Mouse (Mus musculus) hindbrain, embryonic 14.5 days (tissue): ENCODE results near the gene Igflr1. TPM values are rescaled to one million over a fixed set of nuclear protein-coding genes. Genes with fewer than 3 reads are reported as not detected.
A peak's percentile ranks its signal among the peaks of the same experiment; 100 is the strongest.

Experiments used
- ATAC-seq: fragments of 200-750 bp; cut with Nextera tagmentation; 2 replicates; pipeline ENCODE4 v1.8.0; 2017; ENCODE audit warnings: moderate number of reproducible peaks, mild to moderate bottlenecking, moderate TSS enrichment, moderate library complexity; ENCODE audit not compliant: low FRiP score
- DNase-seq: peaks from one replicate; pipeline ENCODE4 v3.0.0-alpha.2; 2015; ENCODE audit warnings: low spot score
- H3K27ac ChIP-seq: fragments of 300-500 bp; sonication (generic); 2 replicates; pipeline ENCODE4 v1.5.1; 2014; ENCODE audit warnings: mild to moderate bottlenecking, moderate library complexity
- H3K27me3 ChIP-seq: fragments of 300-500 bp; sonication (generic); 2 replicates; pipeline ENCODE4 v1.6.1; 2014; ENCODE audit warnings: mild to moderate bottlenecking, low read length, mixed read lengths; ENCODE audit not compliant: control insufficient read depth, insufficient read depth
- H3K36me3 ChIP-seq: fragments of 300-500 bp; sonication (generic); replicated peaks from 2 replicates; pipeline ENCODE4 v1.6.1; 2014; ENCODE audit not compliant: control insufficient read depth, insufficient read depth
- H3K4me1 ChIP-seq: fragments of 300-500 bp; sonication (generic); replicated peaks from 2 replicates; pipeline ENCODE4 v1.6.1; 2014; ENCODE audit warnings: antibody characterized with exemption, low read length, mixed read lengths; ENCODE audit not compliant: control insufficient read depth, insufficient read depth
- H3K4me2 ChIP-seq: fragments of 300-500 bp; sonication (generic); replicated peaks from 2 replicates; pipeline ENCODE4 v1.6.1; 2014; ENCODE audit warnings: mild to moderate bottlenecking, moderate library complexity
- H3K4me3 ChIP-seq: fragments of 300-500 bp; sonication (generic); replicated peaks from 2 replicates; pipeline ENCODE4 v1.5.1; 2014; ENCODE audit warnings: mild to moderate bottlenecking, low read length
- H3K9ac ChIP-seq: fragments of 300-500 bp; sonication (generic); 2 replicates; pipeline ENCODE4 v1.6.1; 2014
- H3K9me3 ChIP-seq: fragments of 300-500 bp; sonication (generic); 2 replicates; pipeline ENCODE4 v1.6.1; 2016; ENCODE audit warnings: low read length; ENCODE audit not compliant: control insufficient read depth
- WGBS: fragments of 180-500 bp; shearing (Covaris S2); extraction: QIAGEN DNeasy Blood & Tissue Kit; methylation state at CpG from one replicate; pipeline ENCODE4 v1.1.7; 2014; 5-methylcytosine and 5-hydroxymethylcytosine counted together
- polyA plus RNA-seq: library from polyadenylated mRNA; unstranded; fragments of >200 nt; fragmentation: Nextera tagmentation; extraction: Ambion mirVana; gene quantifications from 2 replicates; pipeline ENCODE4 v1.2.1, GENCODE M21; 2014

Gene Igflr1
- polyA plus RNA-seq, 1 experiment from 2014 or later: 2.2 TPM

DNA sequence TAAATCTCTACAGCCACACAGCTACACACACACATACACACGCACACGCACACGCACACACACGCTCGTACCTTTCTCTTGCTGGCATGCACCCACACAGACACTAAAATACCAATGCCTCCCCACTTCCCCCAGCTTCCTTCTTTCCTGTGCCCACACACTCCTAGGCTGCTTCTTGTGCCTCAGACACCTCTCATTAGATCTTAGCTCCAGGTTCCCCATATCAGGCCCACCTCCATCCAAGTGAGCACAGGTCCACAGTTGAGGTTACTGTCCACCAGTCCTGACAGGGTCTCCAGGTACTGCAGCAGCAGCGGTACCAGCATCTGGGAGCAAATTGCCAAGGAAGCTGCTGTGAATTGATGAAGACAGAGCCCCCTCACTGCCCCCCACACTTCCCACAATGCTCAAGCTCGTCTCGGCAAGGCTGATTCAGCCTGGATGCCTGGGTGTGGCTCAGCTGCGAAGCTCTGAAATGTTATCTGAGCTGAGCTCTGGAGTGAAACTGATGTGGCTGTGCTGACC is 33.9 kb upstream of the Igflr1 start:
- H3K36me3 ChIP-seq: peaks cover 65% of the 10 kb centered on the region
- 0 out of 2 replicates have a peak overlapping the region, but pooled peaks have one; percentile 88 for H3K4me3 ChIP-seq
- WGBS: 83% methylated on average over 9 of the region's 9 CpGs
- DNase-seq (no peak), ATAC-seq (no peak)
- peak overlapping the region; percentile 69 for H3K4me2 ChIP-seq
- no peaks in the 10 kb centered on the region for H3K9me3 ChIP-seq
- H3K4me1 ChIP-seq: peaks cover 36% of the 10 kb centered on the region
- H3K27me3 ChIP-seq: no peaks in the 10 kb centered on the region
- peak overlapping the region; percentile 97 for H3K9ac ChIP-seq
- no peak overlapping the region for H3K27ac ChIP-seq

GRCm38 (mm10) chr7:30532931-30533330 is 32.3 kb upstream of the Igflr1 start:
- Histone ChIP-seq H3K9ac (peak overlapping the region; percentile 97), H3K4me3 (peak overlapping the region; percentile 88), H3K4me1 (peaks cover 36% of the 10 kb centered on the region), H3K27me3 (no peaks in the 10 kb centered on the region), H3K27ac (no peak overlapping the region), H3K4me2 (peak overlapping the region; percentile 69), H3K9me3 (no peaks in the 10 kb centered on the region), H3K36me3 (peaks cover 49% of the 10 kb centered on the region)
- 8% methylated on average over 8 of the region's 8 CpGs for WGBS
- DNase-seq: peak; percentile 37
- ATAC-seq: no peak

DNA sequence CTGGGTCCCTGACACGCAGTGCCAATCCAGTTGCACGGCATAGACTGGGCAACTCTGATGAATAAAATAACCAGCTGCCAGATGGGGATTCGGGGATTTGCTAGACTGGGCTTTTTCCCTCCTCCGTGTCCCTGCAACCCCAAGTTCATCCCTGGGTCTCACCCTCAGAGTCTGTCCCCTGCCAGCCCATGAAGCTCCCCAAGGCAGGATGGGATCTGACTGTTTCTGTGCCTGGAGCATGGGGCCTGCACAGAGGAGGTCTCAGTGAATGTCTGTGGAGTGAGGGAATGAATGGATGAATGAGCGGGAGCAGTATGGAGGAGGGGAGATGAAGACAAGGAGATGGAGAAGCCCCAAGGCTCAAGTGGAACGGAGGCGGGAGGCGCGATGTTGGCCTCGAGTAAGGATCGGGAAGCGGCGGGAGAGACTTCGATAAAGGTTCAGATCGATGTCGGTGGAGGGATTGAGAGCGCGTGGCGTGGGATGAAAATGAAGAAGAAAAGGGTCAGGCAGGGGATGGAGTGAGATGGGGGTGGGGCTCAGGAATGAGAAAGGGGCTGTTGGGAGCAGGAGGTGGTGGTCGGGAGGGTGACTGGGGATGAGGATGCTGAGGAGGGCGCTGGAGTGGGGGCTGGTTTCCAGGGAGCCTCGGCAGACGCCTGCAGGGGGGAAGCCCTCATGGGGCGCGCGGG is 31.1 kb upstream of the Igflr1 start:
- ATAC-seq: peak; percentile 41

DNA sequence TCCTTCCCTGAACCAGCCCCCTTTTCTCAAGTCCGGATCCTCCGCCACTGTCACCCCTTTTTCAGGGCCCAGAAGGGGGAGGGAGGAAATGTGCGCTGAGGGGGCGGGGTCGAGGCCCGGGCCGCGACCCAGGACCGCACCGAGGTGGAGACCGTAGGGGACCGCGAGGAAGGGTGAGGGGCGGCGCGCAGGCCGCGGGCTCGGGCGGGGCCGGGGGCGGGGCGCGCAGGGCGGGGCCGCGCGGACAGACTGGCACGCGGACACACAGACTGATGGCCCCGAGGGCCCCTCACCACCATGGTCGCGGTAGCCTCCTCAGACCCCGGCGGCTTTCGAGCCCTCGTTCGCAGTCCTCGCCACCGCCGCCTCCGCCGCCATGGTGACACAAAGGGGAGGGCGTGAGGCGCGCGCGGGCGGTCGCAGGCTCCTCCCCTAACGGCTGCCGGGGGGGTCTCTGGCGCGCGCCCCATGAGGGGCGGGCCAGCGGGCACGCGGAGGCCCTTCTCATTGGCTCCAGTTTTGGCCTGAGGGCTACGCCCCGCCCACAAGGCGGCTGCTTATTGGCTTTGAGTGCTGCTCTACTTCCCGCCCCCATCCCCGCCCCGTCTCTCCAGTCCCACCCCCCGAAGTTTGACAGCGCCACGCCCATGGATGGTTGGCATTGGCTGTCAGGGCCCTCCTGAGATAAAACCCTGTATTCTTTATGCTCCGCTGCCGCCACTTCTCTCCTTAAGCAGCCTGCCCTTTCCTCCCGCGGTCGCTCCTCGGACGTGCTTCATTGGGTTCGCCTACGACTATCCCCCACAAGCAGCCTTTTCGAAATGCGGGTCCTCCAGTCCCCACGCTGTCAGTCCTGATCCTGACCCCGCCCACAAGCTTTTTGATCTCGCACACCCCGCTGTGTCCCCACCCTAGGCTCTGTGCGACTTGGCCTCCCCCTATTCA is 30.3 kb upstream of the Igflr1 start, which contains the start of gene Arhgap33:
Gene Arhgap33, minus strand, starts transcription at position 428 of the 945 bp plus-strand sequence.
- ATAC-seq: peak; percentile 93
- Histone ChIP-seq H3K27me3 (no peaks in the 10 kb centered on the region), H3K36me3 (peaks cover 37% of the 10 kb centered on the region), H3K9me3 (no peaks in the 10 kb centered on the region), H3K4me1 (peaks cover 36% of the 10 kb centered on the region), H3K27ac (peak within 1 kb of the TSS; percentile 96), H3K4me3 (peak within 1 kb of the TSS; percentile 88), H3K9ac (peak within 1 kb of the TSS; percentile 97), H3K4me2 (peak within 1 kb of the TSS; percentile 69)
- peak; percentile 98 for DNase-seq
- WGBS: under 1% methylated on average over 67 of the region's 84 CpGs

More for the DNA sequence above, 31.1 kb upstream of the Igflr1 start:
- Histone ChIP-seq H3K9ac (peak overlapping the region; percentile 97), H3K4me1 (peaks cover 36% of the 10 kb centered on the region), H3K27ac (peak overlapping the region; percentile 96), H3K4me2 (peak overlapping the region; percentile 69), H3K9me3 (no peaks in the 10 kb centered on the region), H3K4me3 (peak overlapping the region; percentile 88), H3K36me3 (peaks cover 38% of the 10 kb centered on the region), H3K27me3 (no peaks in the 10 kb centered on the region)
- 2% methylated on average over 24 of the region's 26 CpGs for WGBS
- DNase-seq: peak; percentile 40

GRCm38 (mm10) chr7:30540572-30540971 is 24.7 kb upstream of the Igflr1 start:
- Histone ChIP-seq H3K4me3 (no peak overlapping the region), H3K27me3 (no peaks in the 10 kb centered on the region), H3K4me2 (no peak overlapping the region), H3K27ac (no peak overlapping the region), H3K4me1 (peaks cover 4% of the 10 kb centered on the region), H3K9ac (no peak overlapping the region), H3K9me3 (no peaks in the 10 kb centered on the region), H3K36me3 (peaks cover 23% of the 10 kb centered on the region; the same call in 1 of the 2 replicates)
- 85% methylated on average over 7 of the region's 7 CpGs for WGBS
- no peak for ATAC-seq
- DNase-seq: no peak

GRCm38 (mm10) chr7:30544327-30544726 is 20.9 kb upstream of the Igflr1 start:
- H3K4me3 ChIP-seq: no peak overlapping the region
- no peaks in the 10 kb centered on the region for H3K4me1 ChIP-seq
- WGBS: 93% methylated on average over 2 of the region's 2 CpGs
- no peaks in the 10 kb centered on the region for H3K27me3 ChIP-seq
- ATAC-seq (no peak), DNase-seq (no peak)
- H3K9ac ChIP-seq: no peak overlapping the region
- H3K4me2 ChIP-seq: no peak overlapping the region
- no peaks in the 10 kb centered on the region for H3K9me3 ChIP-seq
- H3K36me3 ChIP-seq: peaks cover 41% of the 10 kb centered on the region
- no peak overlapping the region for H3K27ac ChIP-seq

- Histone ChIP-seq H3K4me1 (peaks cover 13% of the 10 kb centered on the region), H3K36me3 (peaks cover 26% of the 10 kb centered on the region), H3K4me2 (no peak overlapping the region), H3K9me3 (no peaks in the 10 kb centered on the region), H3K27ac (no peak overlapping the region), H3K4me3 (no peak overlapping the region), H3K9ac (no peak overlapping the region), H3K27me3 (peaks cover 8% of the 10 kb centered on the region; the same call in 1 of the 2 replicates)
- ATAC-seq: no peak
- 83% methylated on average over 2 of the region's 2 CpGs for WGBS
- no peak for DNase-seq
These were observed 15.3 kb upstream of the Igflr1 start for GRCm38 (mm10) chr7:30549880-30550279.

DNA sequence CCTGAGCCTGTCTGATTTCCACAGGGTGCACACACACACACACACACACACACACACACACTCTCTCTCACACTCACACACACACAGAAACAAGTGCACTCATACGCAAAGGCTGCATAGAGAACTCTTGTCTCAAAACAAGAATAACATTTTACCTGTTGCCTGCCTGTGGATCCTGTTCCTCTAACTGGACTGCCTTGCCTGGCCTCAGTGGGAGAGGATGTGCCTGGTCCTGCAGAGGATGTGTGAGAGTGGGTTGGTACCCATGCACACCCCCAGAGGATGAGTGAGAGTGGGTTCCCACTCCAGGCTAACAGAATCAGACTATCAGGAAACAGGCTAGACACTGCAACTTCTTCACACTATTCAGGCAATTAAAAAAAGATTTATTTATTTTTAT is 14.6 kb upstream of the Igflr1 start:
- no peak overlapping the region for H3K4me3 ChIP-seq
- ATAC-seq (no peak), DNase-seq (no peak)
- H3K9me3 ChIP-seq: no peaks in the 10 kb centered on the region
- peaks cover 33% of the 10 kb centered on the region for H3K36me3 ChIP-seq
- H3K4me1 ChIP-seq: peaks cover 13% of the 10 kb centered on the region
- H3K27me3 ChIP-seq: peaks cover 8% of the 10 kb centered on the region; the same call in 1 of the 2 replicates
- H3K9ac ChIP-seq: no peak overlapping the region
- WGBS: 96% methylated on average over 1 of the region's 1 CpGs
- no peak overlapping the region for H3K4me2 ChIP-seq
- H3K27ac ChIP-seq: no peak overlapping the region
